Mouse (Mus musculus): ENCODE results near the gene Sytl3.
"Not testable (repeated sequence)": the region's sequence is repeated elsewhere in the genome, so short reads cannot be mapped to it uniquely, and the experiment has no call there.

Gene Sytl3

DNA sequence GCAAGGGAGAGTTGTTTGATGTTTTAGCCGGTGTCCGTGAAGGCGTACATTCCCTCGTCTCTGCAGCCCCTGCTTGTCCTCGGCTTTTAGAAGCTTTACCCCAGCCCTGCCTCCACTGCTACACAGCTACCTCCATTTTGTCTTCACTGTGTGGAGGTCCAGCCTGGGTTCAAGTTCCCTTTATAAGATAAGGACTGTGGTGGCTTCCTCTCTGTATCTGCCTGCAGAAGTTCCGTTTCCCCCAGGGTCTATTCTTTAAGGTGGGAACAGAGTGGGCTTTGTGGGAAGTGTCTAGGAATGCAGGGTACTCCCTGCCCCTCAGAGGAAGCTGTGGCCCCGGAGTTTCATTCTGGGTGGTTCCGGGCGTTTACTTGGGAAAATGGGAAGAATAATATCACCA is 36.8 kb downstream of the Sytl3 start:
- DNase-seq: peak in 1 of 2 experiments; percentile 31

DNA sequence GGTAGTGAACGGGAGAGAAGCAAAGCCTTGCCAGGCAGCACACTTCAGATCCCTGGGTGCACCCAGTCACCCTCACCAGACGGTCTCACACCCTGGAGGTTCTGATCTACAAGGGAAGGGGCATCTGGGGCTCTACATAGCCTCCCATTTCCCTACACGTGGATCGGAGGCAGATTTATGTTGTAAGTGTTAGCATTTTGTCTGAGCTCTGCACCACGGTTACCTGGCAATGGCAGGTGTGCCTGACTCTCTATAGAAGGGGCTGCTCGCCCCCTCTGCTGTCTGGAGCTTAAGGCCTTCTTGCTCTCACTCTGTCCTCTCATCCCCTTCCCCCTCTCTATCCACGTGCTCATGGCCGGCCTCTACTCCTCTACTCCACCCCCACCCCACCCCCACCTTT is 37.6 kb downstream of the Sytl3 start:
- DNase-seq: peak in 1 of 2 experiments; percentile 28

DNA sequence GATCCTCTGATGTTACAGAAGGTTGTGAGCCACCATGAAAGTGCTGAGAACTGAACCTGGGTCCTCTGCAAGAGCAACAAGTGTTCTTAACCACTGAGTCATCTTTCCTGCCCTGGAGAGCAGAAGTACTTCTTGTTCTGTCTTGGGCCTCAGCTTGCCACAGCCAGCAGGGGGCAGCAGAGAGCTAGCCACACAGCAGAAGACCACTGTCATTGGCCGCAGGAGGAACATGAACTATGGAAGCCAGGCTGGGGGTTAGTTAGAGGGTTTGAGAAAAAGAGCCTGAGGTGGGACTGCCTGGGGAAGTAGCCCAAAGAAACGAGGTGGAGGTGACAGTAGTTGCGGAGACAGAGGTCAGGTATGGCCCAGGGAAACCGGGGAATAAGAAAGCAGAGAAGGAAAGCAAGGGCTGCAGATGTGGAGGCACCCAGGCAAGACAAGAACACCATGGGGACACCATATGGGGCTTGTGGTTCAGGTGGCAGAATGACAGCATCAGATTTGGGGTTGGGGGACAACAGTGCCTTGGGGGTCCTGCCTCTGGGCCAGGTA is 38.4 kb downstream of the Sytl3 start:
- peak; percentile 55 to 58 for DNase-seq

DNA sequence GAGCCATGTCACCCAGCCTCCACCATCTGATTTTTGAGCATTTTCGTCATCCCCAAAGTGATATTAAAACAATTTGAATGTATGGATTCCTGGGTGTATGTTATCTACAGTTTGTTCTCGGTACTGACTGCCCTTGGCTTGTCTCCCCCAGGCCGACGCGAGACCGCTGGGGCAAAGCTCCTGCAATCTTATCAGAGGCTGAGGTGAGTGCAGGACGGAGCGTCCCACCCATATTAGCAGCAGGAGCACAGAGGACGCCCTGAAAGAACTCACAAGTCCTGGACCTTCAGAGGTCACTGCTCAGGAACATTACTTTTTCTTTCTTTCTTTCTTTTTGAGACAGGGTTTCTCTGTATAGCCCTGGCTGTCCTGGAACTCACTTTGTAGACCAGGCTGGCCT is 40.6 kb downstream of the Sytl3 start:
- DNase-seq: not testable (repeated sequence)

DNA sequence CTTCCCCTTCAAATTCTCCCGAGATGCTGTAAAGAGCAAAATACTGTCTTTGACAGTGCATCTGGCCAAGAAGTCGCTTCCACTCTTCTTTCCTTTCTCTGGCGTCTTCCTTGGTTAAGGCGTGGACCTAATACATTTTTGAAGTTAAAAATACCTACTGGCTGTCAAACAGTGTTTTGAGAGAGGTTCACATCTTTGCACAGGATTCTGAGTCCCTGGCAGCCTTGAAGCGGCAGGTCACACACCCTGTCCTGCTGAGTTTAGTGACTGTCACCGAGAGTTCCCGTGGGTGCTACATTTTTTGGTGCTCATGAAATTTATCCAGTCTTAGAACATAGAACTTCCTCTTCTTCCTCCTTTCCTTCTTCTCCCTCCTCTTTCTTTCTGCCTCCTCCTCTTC is 41.2 kb downstream of the Sytl3 start:
- not testable (repeated sequence) for DNase-seq

DNA sequence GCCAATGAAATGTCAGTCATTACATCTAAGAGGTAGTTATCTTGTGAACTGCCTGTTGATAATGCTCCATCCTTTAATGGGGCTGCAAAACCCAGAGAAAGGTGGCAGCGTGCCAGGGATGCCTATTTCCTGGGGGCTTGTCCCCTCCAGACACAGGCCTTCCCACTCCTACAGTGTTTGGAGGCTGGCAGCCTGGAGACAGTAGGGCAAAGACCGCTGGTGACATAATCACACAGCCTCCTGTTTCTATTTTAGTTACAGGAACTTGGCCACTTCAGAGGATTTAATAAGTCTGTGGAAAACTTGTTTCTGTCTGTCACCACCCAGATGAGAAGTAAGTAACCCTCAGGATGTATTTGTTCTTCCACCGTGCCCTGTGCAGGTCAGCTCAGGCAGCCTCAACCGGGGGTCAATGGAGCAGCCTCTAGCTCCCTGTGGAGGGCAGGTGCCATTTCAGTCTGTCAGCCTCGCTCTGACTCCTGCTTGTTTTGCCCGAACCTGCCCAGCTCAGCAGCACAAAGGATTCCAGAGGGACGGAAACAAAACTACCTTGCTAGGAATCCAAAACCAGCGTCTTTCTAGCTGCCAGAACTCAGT is 43.8 kb downstream of the Sytl3 start:
- DNase-seq: peak in 1 of 2 experiments; percentile 71

DNA sequence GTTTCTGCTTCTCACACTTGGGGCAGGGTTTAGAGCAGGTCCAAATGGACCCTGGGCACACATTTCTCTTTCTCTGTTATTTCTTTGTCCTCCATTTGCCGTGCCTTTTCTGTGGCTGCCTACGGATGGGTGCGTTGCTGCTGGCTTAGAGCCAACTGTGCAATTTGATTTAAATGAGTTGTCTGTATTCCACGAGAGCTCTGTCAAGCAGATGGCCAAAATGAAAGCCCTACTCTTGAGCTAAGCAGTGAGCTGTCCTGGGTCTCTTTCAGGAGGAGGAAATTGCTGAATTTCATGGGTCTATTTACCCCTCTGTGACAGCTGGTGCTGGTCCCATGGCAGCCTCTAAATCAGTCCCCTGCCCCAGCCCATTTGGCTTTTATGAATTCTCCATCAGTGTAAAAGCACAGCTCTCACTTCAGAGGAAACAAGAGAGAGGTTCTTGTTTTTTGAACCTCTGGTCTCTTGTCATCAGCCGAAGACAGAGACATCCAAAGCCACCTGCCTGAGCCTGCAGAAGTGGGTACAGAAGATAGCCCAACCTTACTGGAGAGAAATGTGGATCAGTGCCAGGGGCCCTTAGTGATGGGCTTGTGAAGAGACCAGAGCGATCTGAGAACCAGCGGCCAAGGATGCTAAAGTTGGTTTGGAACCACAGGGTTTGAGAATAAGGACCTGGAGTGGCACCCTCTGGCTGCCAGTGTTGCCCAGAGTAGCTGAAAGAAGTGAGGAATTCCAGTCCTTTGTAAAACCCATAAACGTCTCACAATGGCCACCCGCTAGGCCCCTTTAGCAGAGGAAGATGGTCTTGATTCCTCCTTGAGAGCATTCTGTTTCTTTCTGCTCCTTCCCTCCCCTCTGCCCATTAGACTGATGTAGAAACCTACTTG is 44.7 kb downstream of the Sytl3 start:
- not testable (repeated sequence) for DNase-seq

DNA sequence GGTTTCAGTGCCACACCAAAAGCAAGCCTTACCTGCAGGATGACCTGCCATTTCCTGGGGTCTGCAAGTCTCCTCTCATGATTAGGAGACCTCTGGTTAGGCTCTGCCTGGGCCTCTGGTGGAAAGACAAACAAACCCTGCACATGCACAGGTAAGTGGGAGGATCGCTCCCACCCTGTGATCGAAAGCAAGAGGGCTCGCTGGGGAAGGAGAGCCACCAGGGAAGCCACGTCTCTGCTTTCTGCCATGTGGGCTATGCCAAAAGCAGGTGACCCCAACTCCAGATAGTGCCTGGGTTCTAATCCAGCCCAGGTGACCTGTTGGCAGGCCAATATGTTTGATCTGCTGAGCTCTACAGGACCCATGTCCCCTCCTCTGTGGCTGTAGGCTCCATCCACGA is 47.6 kb downstream of the Sytl3 start:
- DNase-seq: peak in 1 of 2 experiments; percentile 26

DNA sequence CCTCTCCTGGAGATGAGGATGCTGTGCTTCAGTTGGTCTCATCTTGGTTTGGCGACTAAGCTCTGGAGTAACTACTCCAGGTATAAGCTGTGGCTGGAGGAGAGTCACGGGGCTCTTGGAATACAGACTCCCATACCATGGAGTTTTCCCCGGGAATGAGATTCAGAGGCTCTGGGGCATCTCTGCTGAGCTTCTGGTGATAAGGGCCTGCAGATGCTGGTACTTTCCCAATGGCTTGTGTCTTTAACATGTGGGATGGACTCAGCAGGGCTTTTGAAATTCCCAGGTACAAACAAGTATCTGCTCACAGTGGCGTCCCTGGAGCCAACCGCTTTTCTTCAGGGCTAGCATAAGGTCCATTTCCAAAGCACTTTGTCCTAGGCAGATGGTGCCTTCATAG is 48.5 kb downstream of the Sytl3 start:
- DNase-seq: peak in 1 of 2 experiments; percentile 31

DNA sequence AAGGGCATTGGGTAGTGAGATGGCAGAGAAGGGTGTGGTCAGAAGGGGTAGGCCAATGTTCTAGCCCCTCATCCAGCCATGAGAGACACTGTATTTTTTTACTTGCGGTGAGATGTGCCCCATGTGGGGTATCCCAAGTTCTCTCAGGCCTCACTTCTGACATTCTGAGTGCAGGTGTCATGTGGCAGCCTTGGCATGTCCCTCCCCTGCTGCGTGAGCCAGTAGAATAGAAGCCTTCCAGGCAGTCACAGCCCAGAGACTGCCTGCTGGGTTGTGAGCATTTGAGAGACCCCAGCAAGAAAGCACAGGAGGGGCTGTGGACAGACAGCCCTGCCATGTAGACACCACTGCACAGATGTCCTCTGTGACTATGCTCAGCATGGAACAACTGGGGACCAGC is 49.3 kb downstream of the Sytl3 start:
- DNase-seq: not testable (repeated sequence)

DNA sequence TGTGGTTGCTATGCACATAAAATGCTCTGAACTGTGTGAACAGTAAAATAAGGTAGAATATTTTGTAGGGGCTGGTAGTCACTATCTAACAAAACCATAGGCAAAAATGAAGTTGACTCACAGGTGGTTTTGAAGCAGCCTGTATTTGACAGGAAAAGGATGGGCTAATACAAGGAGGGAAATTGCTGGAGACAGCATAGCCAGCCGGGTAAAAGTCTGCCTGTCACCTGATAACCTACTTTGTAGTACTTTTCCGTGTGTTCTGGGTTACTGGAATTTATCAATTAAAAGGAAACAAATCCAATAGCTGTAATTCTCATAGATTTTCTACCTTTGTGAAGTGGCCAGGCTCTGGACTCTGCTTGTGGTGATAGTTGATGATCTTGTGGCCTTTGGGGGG is 54.6 kb downstream of the Sytl3 start:
- DNase-seq: not testable (repeated sequence)

DNA sequence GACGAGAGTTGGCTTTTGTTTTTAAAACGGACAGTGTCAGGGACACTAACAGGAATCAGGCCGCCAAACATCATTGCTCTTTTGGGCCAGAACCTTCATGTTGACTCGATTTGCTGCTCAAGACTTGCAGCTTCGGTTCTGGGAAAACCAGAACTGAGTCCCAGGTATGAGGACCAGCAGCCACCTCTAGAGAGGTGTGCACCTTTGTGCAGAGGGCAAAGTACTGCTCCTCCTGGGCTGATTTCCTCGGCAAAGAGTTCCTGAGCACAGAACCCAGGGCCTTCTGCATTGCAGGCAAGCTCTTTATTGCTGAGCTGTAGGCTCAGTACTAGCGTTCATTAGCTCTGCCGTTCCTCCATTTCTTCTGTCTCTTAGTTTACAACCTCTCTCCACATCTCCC is 55.1 kb downstream of the Sytl3 start:
- DNase-seq: not testable (repeated sequence)

DNA sequence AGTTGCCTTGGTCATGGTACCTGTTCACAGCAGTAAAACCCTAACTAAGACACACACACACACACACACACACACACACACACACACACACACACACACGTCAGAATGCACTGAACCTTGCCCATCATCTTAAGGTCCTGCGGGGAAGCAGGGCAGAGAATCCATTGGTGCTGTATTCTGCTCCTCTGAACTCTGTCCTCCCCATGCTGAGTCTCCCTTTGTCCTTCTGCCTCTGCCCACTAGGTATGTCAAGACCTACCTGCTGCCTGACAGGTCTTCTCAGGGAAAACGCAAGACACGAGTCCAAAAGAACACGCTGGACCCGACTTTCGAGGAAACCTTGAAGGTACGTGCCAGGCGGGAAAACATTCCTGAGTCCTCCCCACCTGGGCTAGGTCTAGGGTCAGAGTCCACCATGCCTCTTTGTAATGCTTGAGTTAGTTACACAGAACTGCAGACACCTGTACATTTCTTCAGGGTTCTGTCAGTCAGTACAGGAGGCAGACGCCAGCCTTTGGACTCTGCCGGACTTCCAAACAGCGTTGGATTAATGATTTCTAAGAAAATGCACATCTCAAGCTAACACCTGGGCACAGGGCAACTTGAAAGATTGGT is 69.2 kb downstream of the Sytl3 start:
- peak; percentile 77 to 93 for DNase-seq

DNA sequence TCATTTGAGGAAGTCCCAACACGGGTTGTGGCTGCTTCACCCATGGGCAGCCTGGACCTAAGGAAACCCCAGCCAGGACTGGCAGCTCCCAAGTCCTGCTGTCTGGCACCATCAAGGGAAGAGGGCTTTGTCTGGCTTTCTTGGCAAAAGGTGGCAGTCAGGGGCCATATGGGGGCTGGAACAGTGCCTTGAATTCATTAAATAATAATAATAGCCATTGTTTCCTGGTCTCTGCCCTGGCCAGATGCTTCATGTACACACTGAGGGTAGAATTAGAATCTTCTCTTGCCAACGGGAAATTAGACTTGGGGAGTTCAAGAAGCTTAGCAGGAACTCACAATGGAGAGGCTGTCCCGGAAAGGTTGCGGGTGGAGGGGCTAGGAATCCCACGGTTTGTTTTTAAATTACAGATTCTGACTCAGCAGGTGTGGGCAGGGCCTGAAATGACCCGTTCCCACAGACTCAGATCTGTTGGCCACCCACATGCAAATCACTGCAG is 70.4 kb downstream of the Sytl3 start:
- DNase-seq: no peak

DNA sequence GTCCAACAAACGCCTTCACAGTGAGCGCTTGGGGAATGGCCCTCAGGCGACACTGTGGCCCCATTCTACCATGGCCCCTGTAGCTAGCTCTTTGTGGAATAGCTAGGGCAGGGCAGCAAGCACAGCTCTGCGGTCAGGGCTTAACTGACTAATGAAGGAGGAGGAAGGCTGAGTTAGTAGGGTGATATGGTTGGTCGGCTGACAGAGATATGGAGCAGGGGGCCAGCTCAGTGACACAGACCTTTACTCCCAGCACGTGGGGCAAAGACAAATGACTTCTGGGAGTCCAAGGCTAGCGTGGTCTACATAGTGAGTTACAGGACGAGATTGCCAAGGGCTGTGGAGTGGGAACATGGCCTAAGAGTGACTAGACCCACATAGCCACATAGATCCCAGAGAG is 72.2 kb downstream of the Sytl3 start:
- no peak for DNase-seq

DNA sequence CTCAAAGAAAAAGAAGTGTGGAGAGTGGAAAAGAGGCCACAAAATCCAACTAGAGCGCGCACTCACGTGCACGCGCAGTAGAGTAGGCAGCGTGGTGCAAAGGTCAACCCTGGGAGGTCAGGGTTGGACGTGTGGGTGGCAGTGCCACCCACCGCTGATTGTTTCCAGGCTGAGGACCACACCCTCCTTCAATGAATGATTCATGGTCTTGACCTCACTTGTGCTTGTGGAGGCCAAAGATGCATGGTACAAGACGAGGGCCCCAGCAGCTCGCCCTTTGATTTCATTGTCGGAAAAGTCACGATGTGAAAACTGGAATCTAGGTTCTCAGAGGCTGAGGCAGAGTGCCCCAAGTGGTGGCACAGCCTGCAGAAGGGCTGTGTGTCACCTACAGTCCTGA is 72.7 kb downstream of the Sytl3 start:
- DNase-seq: peak; percentile 66 to 85

DNA sequence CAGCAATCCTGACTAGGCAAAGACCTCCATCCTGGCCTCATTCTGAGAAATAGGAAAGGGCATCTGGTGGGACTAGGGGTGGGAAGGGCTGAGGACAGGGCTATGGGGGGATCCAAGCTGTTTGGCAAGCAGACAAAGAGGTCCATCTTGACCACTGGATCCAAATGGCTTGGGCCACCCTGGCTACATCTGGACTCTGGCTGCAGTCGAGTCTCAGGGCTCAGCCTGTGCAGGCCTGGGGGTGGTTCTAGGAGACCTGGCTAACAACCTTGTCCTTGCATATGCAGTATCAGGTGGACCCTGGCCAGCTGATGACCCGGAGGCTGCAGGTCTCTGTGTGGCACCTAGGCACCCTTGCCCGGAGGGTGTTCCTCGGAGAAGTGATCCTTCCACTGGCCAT is 73.8 kb downstream of the Sytl3 start:
- DNase-seq: no peak

DNA sequence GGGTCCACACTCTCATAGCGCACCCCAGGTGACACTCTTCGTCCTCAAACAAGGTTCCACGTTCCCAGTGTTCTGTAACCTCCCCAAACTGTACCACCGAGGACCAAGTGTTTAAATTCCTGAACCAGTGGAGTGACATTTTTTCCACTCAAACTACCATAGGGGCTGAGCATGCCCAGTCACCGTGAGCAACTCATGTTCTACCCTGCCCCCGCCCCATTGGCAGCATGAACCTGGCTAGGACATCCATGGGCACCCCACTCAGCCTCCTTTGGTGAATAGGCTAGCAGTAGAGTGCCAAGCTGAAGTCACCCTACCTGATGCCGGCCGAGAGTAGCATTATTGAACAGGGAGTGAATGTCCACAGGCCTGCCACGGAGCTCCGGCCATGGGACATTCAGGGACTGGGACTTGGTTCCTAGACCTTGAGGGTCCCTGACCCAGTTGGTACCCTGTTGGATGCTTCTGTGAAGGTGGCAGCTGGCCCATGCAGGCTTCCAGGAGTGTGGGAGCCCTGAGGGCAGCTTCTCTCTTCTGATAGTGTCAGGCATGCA is 74.5 kb downstream of the Sytl3 start:
- peak in 1 of 2 experiments; percentile 43 for DNase-seq

DNA sequence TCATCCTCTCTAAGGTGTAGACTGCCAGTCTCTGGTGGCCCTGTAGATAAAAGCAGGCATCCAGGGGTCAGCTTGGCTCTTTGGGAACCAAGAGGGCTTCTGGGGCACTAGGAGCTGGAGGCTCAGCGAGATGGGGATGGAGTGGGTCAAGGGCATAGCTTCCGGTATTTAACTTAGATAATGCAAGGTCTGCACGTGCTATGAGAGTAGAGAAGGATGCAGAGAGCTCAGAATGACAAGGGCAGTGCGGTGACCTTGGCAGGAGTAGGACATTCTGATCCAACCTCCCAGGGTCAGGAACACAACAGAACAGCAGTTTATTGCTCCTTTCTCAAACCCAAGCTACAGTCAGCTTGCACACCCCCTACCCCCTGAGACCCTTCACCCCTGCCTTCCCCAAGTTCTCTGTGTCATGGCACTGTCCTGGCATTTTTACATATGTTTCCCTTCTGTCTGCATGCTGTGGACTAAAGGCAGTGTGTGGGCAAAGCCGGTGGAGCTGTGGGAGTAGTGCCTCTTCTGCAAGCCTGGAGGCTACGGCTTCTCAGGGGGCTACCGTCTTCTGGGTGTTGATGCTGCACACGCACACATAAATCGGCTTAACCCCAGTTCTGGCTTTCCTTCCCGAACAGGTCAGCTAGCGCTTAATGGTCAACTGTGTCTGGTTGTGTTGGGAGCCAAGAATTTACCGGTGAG is 76.0 kb downstream of the Sytl3 start:
- DNase-seq: peak in 1 of 2 experiments; percentile 57

DNA sequence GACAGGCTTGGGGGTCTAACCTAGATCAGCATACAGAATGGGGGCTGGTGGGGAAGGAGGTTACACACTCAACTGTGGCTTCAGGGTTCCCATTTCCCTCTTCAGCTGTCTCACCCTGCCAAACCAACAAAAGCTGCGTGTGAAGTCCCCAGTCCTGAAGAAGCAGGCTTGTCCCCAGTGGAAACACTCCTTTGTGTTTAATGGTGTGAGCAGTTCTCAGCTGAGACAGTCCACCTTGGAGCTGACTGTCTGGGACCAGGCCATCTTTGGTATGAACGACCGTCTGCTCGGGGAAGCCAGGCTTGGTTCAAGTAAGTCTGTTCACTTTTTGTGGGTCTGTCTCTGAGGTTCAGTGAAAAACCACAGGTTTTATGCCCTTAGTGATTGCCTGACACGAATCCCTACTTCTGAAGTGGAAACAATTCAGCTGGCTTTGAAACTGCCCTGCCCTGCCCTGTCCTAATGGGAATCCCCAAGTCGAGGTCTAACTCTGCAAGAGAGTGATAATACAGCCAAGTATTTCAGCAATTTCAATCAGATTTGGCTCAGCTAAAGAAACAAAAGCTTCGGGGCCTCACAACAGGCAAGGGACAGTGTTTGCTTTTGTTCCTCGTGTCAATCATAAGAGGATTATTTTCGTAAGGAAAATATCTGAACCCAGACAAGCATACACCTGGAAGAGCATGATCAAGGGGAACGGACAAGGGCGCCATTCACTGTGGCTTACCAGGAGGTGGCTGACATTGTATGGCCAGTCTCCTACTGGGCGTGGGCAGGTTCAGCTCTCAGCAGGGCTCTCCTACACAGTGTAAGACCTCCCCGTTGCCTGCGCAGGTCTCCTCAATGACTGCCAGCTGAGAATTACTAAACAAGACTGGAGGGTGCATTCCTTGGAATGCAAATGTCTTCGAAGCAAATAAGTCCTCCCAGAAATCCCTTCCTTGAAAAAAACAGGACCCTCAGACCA is 77.7 kb downstream of the Sytl3 start:
- DNase-seq: peak in 1 of 2 experiments; percentile 51
